Mouse (Mus musculus) cerebellum, adult 9-11 months (tissue): ENCODE measurements around the gene Gm20388.

Experiments
- DNase-seq: peaks from one replicate; pipeline ENCODE4 v3.0.0; 2022

Gm20388 gene

DNA sequence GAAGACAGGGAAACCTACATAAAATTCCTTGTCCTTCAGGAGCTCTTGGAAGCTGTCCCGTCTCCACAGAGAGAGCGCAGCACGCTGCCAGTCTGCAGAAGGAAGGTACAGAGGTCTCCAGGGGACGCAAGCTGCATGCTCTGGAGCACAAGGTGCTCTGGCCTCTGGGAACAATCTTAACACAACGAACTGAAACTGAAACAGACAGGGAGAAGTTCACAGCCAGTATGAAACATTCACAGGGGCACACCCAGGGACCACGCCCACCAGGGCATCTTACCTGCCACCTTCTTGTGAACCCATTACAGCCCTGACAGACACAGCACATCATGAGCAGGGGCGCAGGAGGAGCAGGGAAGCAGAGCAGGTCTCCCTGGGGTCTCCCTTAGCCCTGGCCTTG, 3373.3 kb downstream of the Gm20388 start:
- no peak for DNase-seq

GRCm38 (mm10) chr8:123284493-123284892, 3373.9 kb downstream of the Gm20388 start:
- no peak for DNase-seq

DNA sequence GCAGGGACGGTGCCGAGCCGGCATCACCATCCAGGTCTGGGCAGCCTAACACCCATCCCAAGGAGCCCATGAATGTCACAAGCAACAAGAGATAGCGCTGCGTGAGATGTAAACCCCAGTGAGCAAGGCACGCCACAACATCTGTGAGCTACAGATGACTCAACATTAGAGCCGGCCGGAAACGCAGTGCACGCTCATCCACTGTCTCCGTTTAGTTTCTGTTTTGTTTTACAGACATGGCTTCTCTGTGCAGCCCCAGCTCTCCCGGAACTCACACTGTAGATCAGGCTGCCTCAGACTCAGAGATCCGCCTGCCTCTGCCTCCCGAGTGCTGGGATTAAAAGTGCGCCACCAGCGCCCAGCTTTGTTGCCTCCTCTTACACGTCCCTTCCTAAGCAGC, 3376.7 kb downstream of the Gm20388 start:
- DNase-seq, result no peak

DNA sequence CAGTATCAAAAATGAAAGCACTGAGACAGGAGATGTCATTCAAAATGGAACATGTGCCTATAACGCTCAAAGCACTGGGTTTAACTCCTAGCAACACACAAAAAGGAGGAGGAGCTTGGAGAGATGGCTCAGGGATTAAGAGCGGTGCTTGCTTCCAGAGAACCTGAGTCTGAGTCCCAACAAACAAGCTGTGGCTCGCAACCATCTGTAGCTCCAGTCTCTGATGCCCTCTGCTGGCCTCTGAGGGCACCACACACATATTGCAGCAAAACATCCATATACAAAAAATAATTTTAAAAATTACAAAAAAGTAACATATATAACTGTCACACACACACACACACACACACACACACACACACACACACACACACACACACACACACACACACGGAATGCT, 3379.5 kb downstream of the Gm20388 start:
- DNase-seq, result no peak

DNA sequence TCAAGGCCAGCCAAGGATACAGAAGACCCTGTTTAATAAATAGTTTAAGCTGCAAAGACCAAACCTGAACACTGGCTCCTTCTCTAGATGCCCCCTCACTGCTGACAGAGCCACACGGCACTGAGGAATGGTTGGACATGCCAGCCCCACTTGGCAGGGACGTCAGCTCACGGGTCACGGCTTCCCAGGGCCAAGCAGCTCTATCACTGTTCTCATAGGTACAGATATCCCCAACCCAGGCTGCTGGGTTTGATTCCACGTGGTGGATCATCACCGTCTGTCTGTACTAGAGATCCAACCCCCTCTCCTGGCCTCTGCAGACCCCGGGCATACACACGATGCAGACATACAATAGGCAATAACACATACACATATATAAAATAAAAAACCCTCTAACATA, 3380.0 kb downstream of the Gm20388 start:
- DNase-seq, result no peak

GRCm38 (mm10) chr8:123291716-123292115, 3381.1 kb downstream of the Gm20388 start:
- DNase-seq, result no peak

DNA sequence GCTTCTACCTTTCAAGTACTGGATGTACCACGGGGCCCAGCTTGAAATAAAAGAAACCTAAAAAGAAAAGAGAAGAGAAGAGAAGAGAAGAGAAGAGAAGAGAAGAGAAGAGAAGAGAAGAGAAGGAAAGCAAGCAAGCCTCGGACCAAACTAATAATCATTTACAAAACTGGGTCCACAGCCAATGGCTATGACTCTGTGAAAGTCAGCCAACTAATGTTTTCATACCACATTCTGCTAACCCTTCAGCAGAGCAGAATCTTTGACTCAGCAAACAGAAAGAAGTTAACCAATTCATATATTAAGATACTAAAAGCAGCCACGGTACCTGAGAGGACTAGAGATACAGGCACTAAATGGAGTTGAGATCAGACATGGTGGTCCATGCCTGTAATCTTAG, 3381.6 kb downstream of the Gm20388 start:
- DNase-seq, result no peak

- no peak for DNase-seq
Measured at GRCm38 (mm10) chr8:123292785-123293184, 3382.1 kb downstream of the Gm20388 start.

DNA sequence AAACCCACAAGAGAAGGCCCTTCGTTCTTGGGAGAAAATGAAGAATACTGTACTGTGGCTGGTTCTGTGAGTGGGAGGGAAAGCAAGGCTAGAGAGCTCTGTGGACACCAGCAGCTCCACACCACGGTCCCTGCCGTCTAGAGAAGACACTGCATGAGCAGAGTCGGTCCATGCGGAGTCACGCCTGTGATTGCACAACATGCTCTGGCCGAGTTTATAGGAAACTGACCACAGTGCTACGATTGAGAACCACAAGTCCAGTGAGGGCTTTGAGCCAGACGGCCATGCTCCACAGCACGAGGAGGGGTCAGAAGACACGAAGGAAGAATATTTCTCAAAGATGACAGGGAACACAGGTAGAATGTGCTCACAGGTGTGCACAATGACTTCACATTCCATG, 3387.7 kb downstream of the Gm20388 start:
- DNase-seq, result no peak

GRCm38 (mm10) chr8:123308738-123309137, 3398.1 kb downstream of the Gm20388 start:
- DNase-seq, result no peak

- no peak for DNase-seq
Measured at GRCm38 (mm10) chr8:123317781-123318466, 3407.3 kb downstream of the Gm20388 start.

DNA sequence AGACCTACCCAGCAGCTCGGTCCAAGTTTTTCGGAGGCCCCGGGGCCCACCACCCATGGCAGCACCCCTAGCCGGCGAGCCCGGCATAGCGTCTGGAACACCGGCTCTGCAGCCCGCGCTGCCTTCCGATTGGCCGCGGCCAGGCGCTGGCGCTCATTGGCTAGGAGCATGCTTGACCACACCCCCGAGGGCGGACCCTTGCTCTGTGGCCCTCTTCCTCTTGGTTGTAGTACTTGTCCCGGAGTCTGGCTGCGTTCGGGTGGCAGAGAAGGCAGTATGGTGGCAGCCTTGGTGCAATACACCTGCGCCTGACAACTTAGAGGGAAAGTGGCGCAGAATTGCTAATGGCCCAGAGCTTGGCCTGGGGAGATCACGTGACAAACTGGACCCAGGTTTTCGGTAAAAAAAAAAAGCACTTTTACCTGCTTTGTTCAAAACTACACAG, 3407.8 kb downstream of the Gm20388 start, which contains the start of gene Fanca:
Gene Fanca (minus strand): TSS at position 110 of the 445 bp plus-strand sequence.
- DNase-seq, result peak; percentile 92

DNA sequence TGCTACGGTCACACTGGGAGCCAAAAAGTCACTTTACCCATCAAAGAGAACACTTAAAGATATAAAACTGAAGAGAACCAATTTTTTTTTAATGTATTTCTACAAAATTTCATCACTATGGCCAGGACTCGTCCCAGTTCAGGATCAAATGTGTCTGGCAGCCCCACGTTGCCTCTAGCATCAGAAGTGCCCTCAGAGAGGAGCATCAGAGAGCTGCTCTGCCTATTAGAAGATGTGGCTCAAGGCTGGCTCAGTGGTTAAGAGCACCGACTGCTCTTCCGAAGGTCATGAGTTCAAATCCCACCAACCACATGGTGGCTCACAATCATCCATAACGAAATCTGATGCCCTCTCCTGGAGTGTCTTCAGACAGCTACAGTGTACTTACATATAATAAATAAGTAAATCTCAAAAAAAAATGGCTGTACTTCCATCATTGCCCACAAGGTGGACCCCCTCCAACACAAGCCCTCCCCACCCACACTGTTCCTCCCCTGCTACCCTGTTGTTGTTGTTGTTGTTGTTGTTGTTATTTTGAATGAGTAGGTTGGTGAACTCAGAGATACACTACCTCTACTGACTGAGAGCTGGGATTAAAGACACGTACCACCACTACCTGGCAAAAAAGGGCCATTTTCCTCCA, 3409.0 kb downstream of the Gm20388 start:
- DNase-seq, result peak; percentile 49

DNA sequence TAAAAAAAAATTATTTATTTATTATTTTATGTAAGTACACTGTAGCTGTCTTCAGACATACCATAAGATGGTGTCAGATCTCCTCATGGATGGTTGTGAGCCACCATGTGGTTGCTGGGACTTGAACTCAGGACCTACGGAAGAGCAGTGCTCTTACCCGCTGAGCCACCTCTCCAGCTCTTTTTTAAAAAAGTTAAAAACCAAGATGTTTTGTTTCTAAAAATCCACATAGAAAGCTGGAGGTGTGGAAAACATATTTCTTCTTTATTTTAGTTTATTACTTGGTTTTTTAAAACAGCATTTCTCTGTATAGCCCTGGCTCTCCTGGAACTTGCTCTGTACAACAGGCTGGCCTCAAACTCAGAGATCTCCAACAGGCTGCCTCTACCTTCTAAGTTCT, 3417.9 kb downstream of the Gm20388 start:
- DNase-seq, result no peak

DNA sequence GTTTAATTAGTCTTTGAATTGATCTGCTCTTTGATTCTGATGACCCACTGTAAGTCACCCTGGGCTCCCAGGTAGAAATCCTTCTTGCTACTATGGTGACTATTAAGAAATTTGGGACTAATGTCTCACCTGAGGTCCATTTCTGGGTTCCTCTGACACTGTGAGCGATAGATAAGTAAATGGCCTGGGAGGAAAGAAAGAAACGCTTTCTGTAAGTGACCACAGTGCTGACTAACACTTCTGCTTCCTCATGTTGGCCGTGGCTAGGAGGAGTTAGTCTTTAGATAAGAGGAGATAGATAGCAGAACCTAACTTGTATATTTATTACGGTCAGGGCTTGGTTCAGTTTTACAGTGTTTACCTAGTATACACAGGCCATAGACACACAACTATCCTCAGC, 3418.7 kb downstream of the Gm20388 start:
- no peak for DNase-seq

DNA sequence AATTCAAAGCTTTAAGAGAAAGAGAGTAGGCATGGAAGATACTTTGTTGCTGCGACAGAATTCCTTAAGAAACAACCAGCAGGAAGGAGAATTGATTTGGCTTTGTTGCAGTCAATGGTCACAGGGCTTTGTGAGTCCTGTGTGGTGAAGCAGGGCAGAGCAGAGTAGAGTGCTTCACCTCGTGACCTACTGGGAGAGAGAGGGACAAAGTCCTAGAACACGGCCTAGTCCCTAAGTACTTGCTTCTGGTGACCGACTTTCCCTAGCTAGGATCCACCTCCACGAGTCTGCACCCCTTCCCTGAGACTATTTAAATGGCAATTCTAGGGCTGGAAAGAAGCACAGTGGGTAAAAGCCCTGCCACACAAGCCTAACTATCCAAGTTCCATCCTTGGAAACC, 3419.3 kb downstream of the Gm20388 start:
- no peak for DNase-seq

DNA sequence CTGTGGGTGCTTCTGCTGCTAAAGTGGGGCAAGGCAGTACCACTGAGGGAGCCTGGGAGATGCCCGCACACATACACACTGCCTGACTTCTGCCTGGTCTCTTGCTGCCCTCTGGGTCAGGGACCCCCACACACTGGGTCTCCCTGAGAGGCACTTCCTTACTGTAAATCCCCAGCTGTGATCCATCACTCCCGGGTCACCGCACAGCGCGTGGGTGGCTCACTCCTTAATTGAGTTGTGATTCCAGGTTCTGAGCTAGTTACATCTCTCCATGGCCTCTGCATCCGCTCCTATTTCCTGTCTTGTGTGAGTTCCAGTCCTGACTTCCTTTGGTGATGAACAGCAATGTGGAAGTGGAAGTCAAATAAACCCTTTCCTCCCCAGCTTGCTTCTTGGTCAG, 3420.1 kb downstream of the Gm20388 start:
- no peak for DNase-seq

DNA sequence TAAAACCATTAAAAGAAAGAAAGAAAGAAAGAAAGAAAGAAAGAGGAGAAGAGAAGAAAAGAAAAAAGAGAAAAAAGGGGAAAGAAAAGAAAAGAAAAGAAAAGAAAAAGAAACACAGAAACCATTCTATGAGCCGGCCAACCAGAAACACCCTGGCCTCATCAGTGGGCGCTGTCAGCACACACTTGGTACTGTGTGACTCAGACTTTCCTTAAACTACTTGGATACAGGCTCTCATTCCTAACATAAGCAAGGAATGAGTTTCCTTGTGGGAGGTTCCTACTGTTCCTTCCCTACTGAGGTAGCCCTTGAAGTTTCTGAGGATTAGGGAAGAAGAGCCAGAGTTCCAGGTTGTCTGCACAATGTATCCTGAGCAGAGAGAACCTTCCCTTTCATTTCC, 3420.7 kb downstream of the Gm20388 start:
- no peak for DNase-seq

DNA sequence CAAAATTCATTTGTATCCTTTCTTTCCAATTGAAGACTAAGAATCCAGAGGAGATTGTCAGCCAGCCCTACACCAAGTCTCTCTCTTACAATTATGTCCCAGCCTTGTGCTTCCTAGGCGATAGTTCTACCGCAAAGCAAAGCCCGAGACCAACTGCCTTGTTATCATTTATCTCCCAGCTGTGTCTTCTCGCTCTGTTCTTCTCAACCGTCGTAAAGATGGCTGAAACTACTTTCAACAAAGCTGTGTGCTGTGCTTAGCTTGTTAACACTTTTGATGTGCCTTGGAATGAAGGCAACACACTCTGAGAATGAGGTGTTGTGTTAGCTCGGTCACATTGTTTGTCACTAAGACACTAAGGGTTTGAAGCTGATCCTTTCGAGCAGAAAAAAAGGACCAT, 3421.2 kb downstream of the Gm20388 start:
- DNase-seq, result no peak

- peak; percentile 85 for DNase-seq
Measured at GRCm38 (mm10) chr8:123332262-123333090, 3421.8 kb downstream of the Gm20388 start, which contains the start of gene Spire2. Spire2 (plus strand) TSS chr8:123332713.

DNA sequence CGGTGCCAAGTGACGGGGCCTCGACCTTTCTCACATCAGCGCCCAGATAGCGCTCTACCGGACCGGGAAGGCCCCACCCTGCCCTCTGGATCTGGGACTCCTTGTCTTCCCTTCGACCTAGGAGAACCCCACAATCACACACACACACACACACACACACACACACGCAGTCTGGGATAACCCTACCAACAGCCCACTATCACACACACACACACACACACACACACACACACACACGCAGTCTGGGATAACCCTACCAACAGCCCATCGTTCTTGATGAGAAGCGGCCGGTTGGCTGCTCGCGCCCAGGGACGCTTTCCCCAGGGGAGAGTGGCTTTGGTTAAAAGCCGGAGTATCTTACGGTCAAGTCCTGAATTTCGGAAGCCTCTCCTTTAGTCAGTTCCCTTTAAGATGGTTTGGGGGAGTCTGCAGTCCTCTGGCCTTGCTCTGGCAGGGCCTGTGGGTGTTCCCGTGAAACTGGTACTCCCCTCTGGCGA, 3422.5 kb downstream of the Gm20388 start:
- peak; percentile 30 for DNase-seq

DNA sequence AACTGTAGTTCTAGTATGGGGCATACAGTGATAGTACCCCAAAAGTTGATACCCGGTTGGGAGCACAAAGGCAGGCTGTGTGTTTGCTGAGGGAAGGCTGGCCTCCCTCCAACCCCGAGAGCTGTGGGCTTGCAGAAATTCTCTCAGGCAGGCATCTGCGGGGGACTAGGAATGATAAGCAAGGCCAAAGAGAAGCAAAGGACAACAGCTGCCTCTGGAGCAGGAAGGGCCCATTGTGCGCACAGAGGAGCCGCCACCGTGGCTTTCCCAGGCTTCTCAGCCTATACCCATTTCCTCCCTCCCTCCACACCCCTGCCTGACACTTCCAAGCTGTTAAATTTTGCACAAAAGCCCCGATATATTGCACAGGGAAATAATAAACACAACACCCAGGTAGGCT, 3423.2 kb downstream of the Gm20388 start:
- no peak for DNase-seq

DNA sequence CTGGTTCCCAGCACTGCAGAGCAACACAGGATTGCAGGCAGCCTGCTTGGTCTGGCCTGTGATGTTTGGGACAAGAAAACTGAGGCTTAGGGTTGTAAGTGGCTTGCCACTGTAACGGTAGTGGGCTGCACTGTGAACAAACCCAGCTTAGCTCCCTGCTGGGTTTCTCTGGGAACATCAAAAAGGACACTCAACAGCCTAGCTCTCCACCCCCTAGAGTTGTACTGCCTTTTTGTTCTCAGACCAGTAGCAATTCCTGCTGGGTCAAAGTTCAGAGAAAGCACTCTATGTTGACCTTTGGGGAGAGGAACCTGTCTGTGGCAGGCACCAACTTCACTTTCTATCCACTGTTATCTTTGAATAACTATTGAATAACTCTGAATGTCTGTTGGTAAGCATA, 3423.8 kb downstream of the Gm20388 start:
- DNase-seq, result no peak

DNA sequence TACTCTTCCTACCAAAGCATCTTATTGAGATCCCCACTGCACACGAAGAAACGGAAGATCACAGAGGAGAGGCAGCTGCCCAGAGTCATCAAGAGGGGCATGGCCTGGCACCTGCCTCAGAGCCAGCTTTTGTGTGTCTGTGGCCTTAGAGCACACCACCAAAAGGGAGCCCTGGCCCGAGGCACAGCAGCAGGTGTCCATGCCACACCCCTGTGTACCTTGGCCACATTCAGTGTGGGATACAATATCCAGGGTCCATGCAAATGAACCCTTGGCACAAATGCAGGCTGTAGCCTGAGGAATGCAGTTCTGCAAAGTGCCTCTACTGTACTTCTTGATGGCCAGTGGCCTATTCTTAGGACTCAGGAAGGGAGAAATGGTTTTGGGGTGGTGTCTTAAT, 3426.8 kb downstream of the Gm20388 start:
- DNase-seq, result no peak
